22 mouse cellular contexts compared by ENCODE assay signal in genomic region chr9:83573588-83573987, GRCm38 (mm10). TPM values are rescaled to one million over a fixed set of nuclear protein-coding genes. Genes with fewer than 3 reads are reported as not detected.
A peak's percentile ranks its signal among the peaks of the same experiment; 100 is the strongest.
DNase-seq lines count a peak whose midpoint lies in the region; ATAC-seq and TF ChIP-seq lines count a peak whose summit lies in the region.
"Had no signal": no experiment of that assay in that cellular context is flagged by ENCODE, and none has a peak within 500 bp of the region (broad histone marks: within the 10 kb centered on the region; RNA-seq: fewer than 3 reads in every experiment).

No protein-coding gene starts in this region.

- H3K4me2 ChIP-seq in heart, embryonic 16.5 days (ENCODE audit: low read depth, low read length) = no peak overlapping the region
- H3K4me2 ChIP-seq in lung, postnatal 0 days (replicated peaks; ENCODE audit: low read depth, low read length) = no peak overlapping the region
- H3K4me2 ChIP-seq in stomach, embryonic 15.5 days = no peak overlapping the region
- H3K4me2 ChIP-seq in hindbrain, postnatal 0 days (ENCODE audit: low read depth, low read length) = no peak overlapping the region
- H3K4me2 ChIP-seq: embryonic facial prominence, embryonic 13.5 days; hindbrain, embryonic 15.5 days; limb, embryonic 12.5 days; midbrain, embryonic 15.5 days had no signal

- WGBS in heart, embryonic 16.5 days = 52% methylated on average over 2 of the region's 2 CpGs
- WGBS in lung, postnatal 0 days = 28% methylated on average over 2 of the region's 2 CpGs
- WGBS in limb, embryonic 10.5 days = 73% methylated on average over 2 of the region's 2 CpGs
- 28% methylated on average over 2 of the region's 2 CpGs for WGBS in stomach, embryonic 15.5 days
- WGBS in hindbrain, postnatal 0 days = 67% methylated on average over 2 of the region's 2 CpGs

- intact Hi-C loops in heart, postnatal 10 days (cut with DNase I) = no loop called here

- no peak; the same call in 1 of the 2 replicates for ATAC-seq in heart, embryonic 16.5 days (replicated peaks; ENCODE audit: extremely low read depth, insufficient read depth, low FRiP score)
- ATAC-seq in lung, postnatal 0 days = peak; percentile 81
- no peak for ATAC-seq in stomach, embryonic 15.5 days (ENCODE audit: insufficient read depth, low FRiP score, low read depth)
- ATAC-seq in hindbrain, postnatal 0 days = no peak
- ATAC-seq: forebrain, embryonic 16.5 days; midbrain, embryonic 15.5 days; Patski had no signal

- H3K36me3 ChIP-seq in heart, embryonic 16.5 days (ENCODE audit: control insufficient read depth, insufficient read depth) = no peaks in the 10 kb centered on the region
- H3K36me3 ChIP-seq in lung, postnatal 0 days (ENCODE audit: insufficient read depth, low read length) = no peaks in the 10 kb centered on the region
- H3K36me3 ChIP-seq in limb, embryonic 10.5 days = no peaks in the 10 kb centered on the region
- no peaks in the 10 kb centered on the region for H3K36me3 ChIP-seq in stomach, embryonic 15.5 days
- no peaks in the 10 kb centered on the region for H3K36me3 ChIP-seq in hindbrain, postnatal 0 days (ENCODE audit: insufficient read depth, low read length)
- H3K36me3 ChIP-seq: embryonic facial prominence, embryonic 13.5 days; hindbrain, embryonic 15.5 days; limb, embryonic 12.5 days; midbrain, embryonic 15.5 days had no signal

- peaks cover 25% of the 10 kb centered on the region for H3K4me1 ChIP-seq in heart, embryonic 16.5 days (ENCODE audit: control insufficient read depth, insufficient read depth, low read length)
- H3K4me1 ChIP-seq in lung, postnatal 0 days (ENCODE audit: insufficient read depth, low read depth, low read length) = no peaks in the 10 kb centered on the region; the same call in 1 of the 2 replicates
- H3K4me1 ChIP-seq in limb, embryonic 10.5 days = peaks cover 55% of the 10 kb centered on the region
- H3K4me1 ChIP-seq in stomach, embryonic 15.5 days = peaks cover 7% of the 10 kb centered on the region; the same call in 1 of the 2 replicates
- H3K4me1 ChIP-seq in hindbrain, postnatal 0 days (ENCODE audit: insufficient read depth, low read length) = peaks cover 3% of the 10 kb centered on the region; the same call in 1 of the 2 replicates

- H3K4me3 ChIP-seq in heart, embryonic 16.5 days (ENCODE audit: low read length) = no peak overlapping the region
- H3K4me3 ChIP-seq in lung, postnatal 0 days (ENCODE audit: low read depth, low read length) = no peak overlapping the region
- no peak overlapping the region for H3K4me3 ChIP-seq in limb, embryonic 10.5 days
- no peak overlapping the region for H3K4me3 ChIP-seq in stomach, embryonic 15.5 days (replicated peaks)
- H3K4me3 ChIP-seq in hindbrain, postnatal 0 days (ENCODE audit: low read length) = no peak overlapping the region
- H3K4me3 ChIP-seq: embryonic facial prominence, embryonic 13.5 days; hindbrain, embryonic 15.5 days; limb, embryonic 12.5 days; midbrain, embryonic 15.5 days; myocyte had no signal

- no peaks in the 10 kb centered on the region for H3K9me3 ChIP-seq in heart, embryonic 16.5 days (replicated peaks; ENCODE audit: control insufficient read depth, low read length)
- H3K9me3 ChIP-seq in lung, postnatal 0 days (ENCODE audit: low read length) = no peaks in the 10 kb centered on the region
- no peaks in the 10 kb centered on the region for H3K9me3 ChIP-seq in limb, embryonic 10.5 days (replicated peaks)
- H3K9me3 ChIP-seq in stomach, embryonic 15.5 days = no peaks in the 10 kb centered on the region
- no peaks in the 10 kb centered on the region for H3K9me3 ChIP-seq in hindbrain, postnatal 0 days (ENCODE audit: low read length)
- H3K9me3 ChIP-seq: embryonic facial prominence, embryonic 13.5 days; hindbrain, embryonic 15.5 days; limb, embryonic 12.5 days; midbrain, embryonic 15.5 days had no signal

- no peaks in the 10 kb centered on the region for H3K27me3 ChIP-seq in heart, embryonic 16.5 days (ENCODE audit: control insufficient read depth, insufficient read depth, low read length)
- no peaks in the 10 kb centered on the region for H3K27me3 ChIP-seq in lung, postnatal 0 days (replicated peaks; ENCODE audit: insufficient read depth, low read length)
- H3K27me3 ChIP-seq in limb, embryonic 10.5 days (ENCODE audit: low read depth, poor library complexity, severe bottlenecking) = no peaks in the 10 kb centered on the region
- H3K27me3 ChIP-seq in stomach, embryonic 15.5 days (replicated peaks) = no peaks in the 10 kb centered on the region
- H3K27me3 ChIP-seq in hindbrain, postnatal 0 days (ENCODE audit: insufficient read depth, low read length) = no peaks in the 10 kb centered on the region
- H3K27me3 ChIP-seq: embryonic facial prominence, embryonic 13.5 days; hindbrain, embryonic 15.5 days; limb, embryonic 12.5 days; midbrain, embryonic 15.5 days; Patski had no signal

- no peak for TF ChIP-seq CTCF in lung, postnatal 0 days (IDR thresholded peaks at IDR 0.05)
- no peak for TF ChIP-seq CTCF in hindbrain, postnatal 0 days (IDR thresholded peaks at IDR 0.05; ENCODE audit: low read depth)

- peak; percentile 72 for TF ChIP-seq EP300 in lung, postnatal 0 days (IDR thresholded peaks at IDR 0.05)

- DNase-seq in heart, postnatal 10 days = no peak
- peak; percentile 43 for DNase-seq in lung, postnatal 0 days (ENCODE audit: low spot score)
- DNase-seq in lung, postnatal 25 days (ENCODE audit: low spot score) = no peak
- no peak for DNase-seq in limb, embryonic 10.5 days (ENCODE audit: low spot score)
- no peak for DNase-seq in hindbrain, postnatal 0 days (ENCODE audit: low spot score)
- DNase-seq: adrenal gland, postnatal 14 days; cerebellum, adult 11 months; cerebellum, postnatal 10 days; heart, postnatal 4 days; kidney, adult 11 months; spleen, adult 18-20 months; thymus, adult 2 months had no signal

- H3K27ac ChIP-seq in heart, embryonic 16.5 days (ENCODE audit: low read length) = peak overlapping the region; percentile 26; the same call in 1 of the 2 replicates
- H3K27ac ChIP-seq in lung, postnatal 0 days (ENCODE audit: low read length) = no peak overlapping the region
- 0 out of 2 replicates have a peak overlapping the region, but pooled peaks have one; percentile 12 for H3K27ac ChIP-seq in limb, embryonic 10.5 days
- H3K27ac ChIP-seq in stomach, embryonic 15.5 days = peak overlapping the region; percentile 22; the same call in 1 of the 2 replicates
- H3K27ac ChIP-seq in hindbrain, postnatal 0 days = no peak overlapping the region
- H3K27ac ChIP-seq: hindbrain, embryonic 15.5 days; limb, embryonic 12.5 days; liver, embryonic 14.5 days; midbrain, embryonic 15.5 days had no signal

- no peak overlapping the region for H3K9ac ChIP-seq in heart, embryonic 16.5 days (ENCODE audit: low read length)
- H3K9ac ChIP-seq in lung, postnatal 0 days (replicated peaks; ENCODE audit: low read depth) = no peak overlapping the region
- no peak overlapping the region for H3K9ac ChIP-seq in stomach, embryonic 15.5 days
- H3K9ac ChIP-seq in hindbrain, postnatal 0 days (replicated peaks; ENCODE audit: low read length) = no peak overlapping the region
- H3K9ac ChIP-seq: embryonic facial prominence, embryonic 13.5 days; hindbrain, embryonic 15.5 days; limb, embryonic 12.5 days; liver, embryonic 14.5 days; midbrain, embryonic 15.5 days had no signal

RNA-seq across cellular contexts. Expression of gene Sh3bgrl2, which starts 25.5 kb away (rescaled TPM):
- polyA plus RNA-seq in heart, embryonic 16.5 days (2015; fragmentation: Nextera tagmentation; extraction: Ambion mirVana) = 11.1 and 11.4 TPM in 2 replicates
- total RNA-seq in heart, postnatal 10 days (2021) = 1 to 10 TPM; 5.8 to 6.4 TPM
- polyA plus RNA-seq in lung, postnatal 0 days (2015; fragmentation: Nextera tagmentation; extraction: Ambion mirVana) = 17.3 and 18.6 TPM in 2 replicates
- 9.2 and 10.9 TPM in 2 replicates for polyA plus RNA-seq in limb, embryonic 10.5 days (2016; fragmentation: Nextera tagmentation; extraction: Ambion mirVana)
- 27.4 and 28.6 TPM in 2 replicates for polyA plus RNA-seq in stomach, embryonic 15.5 days (2015; fragmentation: Nextera tagmentation; extraction: Ambion mirVana)
- total RNA-seq in hindbrain, postnatal 0 days (2014; rRNA removed) = 9.0 and 11.9 TPM in 2 replicates
- 7.1 and 10.0 TPM in 2 replicates for polyA plus RNA-seq in hindbrain, postnatal 0 days (2015; fragmentation: Nextera tagmentation; extraction: Ambion mirVana)

Comparison
In these comparisons a context has a peak if more than half of its experiments do, and no peak if none do; other contexts are left out.
1. H3K27ac ChIP-seq: peak in heart, embryonic 16.5 days (single experiment), limb, embryonic 10.5 days (single experiment) and stomach, embryonic 15.5 days (single experiment); none in lung, postnatal 0 days (single experiment) and hindbrain, postnatal 0 days (single experiment).